Mouse (Mus musculus): ENCODE measurements at regions not wholly inside any gene's neighbourhood (a gene's known extent, or its start where the extent isn't known, plus 50 kb on each side); places are given as distances from the start of the nearest gene placed in this dataset.

- in situ Hi-C loops (cut with MboI, MseI) = no loop called here
Measured at GRCm38 (mm10) chr4:47622851-47623743, 148.6 kb downstream of the Sec61b start.

- in situ Hi-C loops (cut with MboI, MseI) = no loop called here
Measured at GRCm38 (mm10) chr4:47630006-47630405, 155.5 kb downstream of the Sec61b start.

GRCm38 (mm10) chr4:47630427-47630826 is 156.0 kb downstream of the Sec61b start:
- in situ Hi-C loops (cut with MboI, MseI) = no loop called here

DNA sequence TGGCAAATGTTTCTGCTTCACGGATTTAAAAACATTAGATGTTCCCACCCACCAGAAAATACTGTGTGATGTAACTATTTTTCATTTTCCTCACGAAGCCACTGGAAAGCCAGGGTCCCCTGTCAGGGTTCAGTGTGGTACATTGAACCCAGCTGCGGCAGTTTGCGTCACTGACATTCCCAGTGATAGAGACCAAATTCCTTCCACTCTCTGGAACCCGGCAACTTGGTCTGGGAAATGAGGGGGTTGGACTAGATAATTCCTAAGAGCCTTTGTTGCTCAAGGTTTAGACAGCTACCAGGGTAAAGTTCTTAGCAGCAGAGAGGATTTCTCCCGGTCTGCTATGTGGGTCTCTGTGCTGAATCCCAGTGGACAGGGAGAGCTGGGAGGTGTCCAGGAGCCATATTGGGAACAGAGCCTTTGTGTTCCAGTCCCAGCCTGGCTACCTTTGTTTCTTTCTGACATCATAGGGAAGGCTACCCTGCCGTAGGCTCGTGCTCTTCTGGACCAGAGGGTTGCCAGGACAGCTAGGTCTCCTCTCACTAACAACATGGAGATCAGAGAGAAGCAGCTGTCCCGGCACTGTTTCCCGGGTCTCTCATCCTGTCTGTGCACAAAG is 164.5 kb downstream of the Sec61b start:
- in situ Hi-C loops (cut with MboI, MseI) = no loop called here

- in situ Hi-C loops (cut with MboI, MseI) = no loop called here
Measured at GRCm38 (mm10) chr4:47645093-47645492, 170.6 kb downstream of the Sec61b start.

DNA sequence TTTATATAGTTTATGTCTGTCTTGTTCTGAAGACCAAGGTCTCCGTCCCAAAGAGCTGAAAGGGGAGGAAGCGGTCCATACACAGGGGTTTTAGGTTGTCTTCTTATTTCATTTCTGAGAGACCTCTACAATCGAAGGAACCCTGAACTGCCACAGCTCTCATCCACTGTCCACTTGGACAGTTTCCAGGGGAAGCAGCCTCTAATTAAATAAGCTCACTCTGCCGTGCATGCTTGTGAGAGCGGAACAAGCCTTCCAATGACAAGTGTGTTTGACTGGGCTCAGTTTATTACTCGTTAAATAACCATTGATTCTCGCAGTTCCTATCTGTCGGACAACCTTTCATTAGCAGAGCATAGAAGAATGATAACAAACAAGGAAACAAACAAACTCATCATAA is 174.2 kb downstream of the Sec61b start:
- in situ Hi-C loops (cut with MboI, MseI) = no loop called here

GRCm38 (mm10) chr4:47649951-47650350 is 175.5 kb downstream of the Sec61b start:
- in situ Hi-C loops (cut with MboI, MseI) = no loop called here

- in situ Hi-C loops (cut with MboI, MseI) = no loop called here
Measured at GRCm38 (mm10) chr4:47651521-47651920, 177.1 kb downstream of the Sec61b start.

- in situ Hi-C loops (cut with MboI, MseI) = no loop called here
Measured at GRCm38 (mm10) chr4:47653143-47653542, 178.7 kb downstream of the Sec61b start.

DNA sequence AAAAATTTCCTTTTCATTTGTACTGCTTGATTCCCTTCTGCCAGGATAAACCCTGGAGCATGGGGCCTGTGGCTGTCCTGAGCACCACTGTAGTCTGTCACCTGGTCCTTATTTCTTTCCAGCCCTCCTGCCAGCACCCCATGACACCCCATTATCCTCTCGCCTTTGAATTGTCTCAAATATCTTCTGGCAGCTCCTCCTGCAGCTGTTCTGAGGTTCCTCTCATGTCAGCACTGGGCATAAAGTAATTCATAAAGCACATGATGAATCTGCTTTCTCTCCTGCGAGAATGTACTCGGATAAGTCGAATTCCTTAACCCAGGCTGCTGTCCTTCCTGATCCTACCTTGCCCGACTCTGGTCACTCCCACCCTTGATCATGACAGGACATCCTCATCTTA is 195.1 kb downstream of the Sec61b start:
- in situ Hi-C loops (cut with MboI, MseI) = no loop called here

DNA sequence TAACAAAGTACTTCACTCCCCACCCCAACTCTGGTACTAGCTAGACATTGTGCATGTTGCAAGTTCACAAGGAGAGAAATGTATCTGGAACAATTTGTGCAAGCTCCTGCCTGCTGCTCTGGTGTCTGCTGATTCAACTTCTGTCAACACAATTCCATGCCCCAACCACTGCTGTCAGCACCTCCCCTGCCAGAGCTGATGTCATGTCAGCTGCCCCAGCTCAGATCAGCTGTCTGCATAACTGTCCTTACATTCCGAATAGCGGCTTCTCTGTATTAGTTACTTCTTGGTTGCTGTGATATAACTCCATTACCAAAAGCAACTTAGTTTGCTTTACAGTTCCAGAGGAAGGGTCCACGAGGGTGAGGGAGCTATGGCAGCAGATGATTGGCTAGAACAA is 196.0 kb downstream of the Sec61b start:
- in situ Hi-C loops (cut with MboI, MseI) = no loop called here

GRCm38 (mm10) chr4:47671362-47671761 is 196.9 kb downstream of the Sec61b start:
- in situ Hi-C loops (cut with MboI, MseI) = no loop called here

DNA sequence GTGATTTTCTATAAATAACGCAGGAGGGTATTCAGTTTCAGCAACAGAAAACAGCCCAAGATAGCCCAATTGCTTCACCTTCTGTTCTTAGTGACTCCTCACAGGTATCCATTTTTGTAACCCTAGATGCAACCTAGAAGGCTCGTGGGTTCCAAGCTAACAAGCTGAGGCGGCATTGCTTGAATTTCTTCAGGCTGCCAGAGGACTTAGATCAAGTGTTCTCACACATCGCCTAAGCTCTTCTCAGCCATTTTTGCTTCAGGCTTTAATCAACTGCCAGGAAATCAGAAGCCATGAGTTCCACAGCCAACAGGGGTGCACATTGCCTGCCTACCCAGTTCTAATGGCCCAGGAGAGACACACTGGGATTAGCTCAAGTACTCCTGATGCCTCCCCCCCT is 206.7 kb downstream of the Sec61b start:
- in situ Hi-C loops (cut with MboI, MseI) = no loop called here

GRCm38 (mm10) chr4:47691207-47691606 is 216.7 kb downstream of the Sec61b start:
- in situ Hi-C loops (cut with MboI, MseI) = no loop called here

GRCm38 (mm10) chr4:47692654-47693053 is 218.2 kb downstream of the Sec61b start:
- in situ Hi-C loops (cut with MboI, MseI) = no loop called here

- in situ Hi-C loops (cut with MboI, MseI) = no loop called here
Measured at GRCm38 (mm10) chr4:47693221-47693620, 218.8 kb downstream of the Sec61b start.

- in situ Hi-C loops (cut with MboI, MseI) = no loop called here
Measured at GRCm38 (mm10) chr4:47697071-47697470, 222.6 kb downstream of the Sec61b start.

- in situ Hi-C loops (cut with MboI, MseI) = no loop called here
Measured at GRCm38 (mm10) chr4:47698514-47698913, 224.1 kb downstream of the Sec61b start.

DNA sequence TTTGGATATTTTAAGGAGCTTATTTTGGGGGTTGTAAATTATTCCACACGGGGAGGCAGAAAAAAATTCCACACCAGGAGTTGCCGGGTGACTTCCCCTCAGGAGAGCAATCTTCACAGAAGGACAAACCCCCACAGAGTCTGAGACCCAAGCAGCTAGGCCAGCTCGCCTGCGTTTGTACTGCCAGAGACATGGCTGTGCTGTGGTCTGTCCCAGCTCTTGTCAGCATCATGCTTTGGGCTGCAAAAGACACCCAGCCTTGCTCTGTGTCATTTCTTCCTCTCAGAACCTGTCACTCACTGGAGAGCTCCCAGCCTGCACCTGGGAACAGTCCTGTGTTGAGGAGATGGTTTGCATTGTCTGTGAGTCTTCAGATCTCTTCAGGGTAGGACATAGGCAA is 224.5 kb downstream of the Sec61b start:
- in situ Hi-C loops (cut with MboI, MseI) = no loop called here

DNA sequence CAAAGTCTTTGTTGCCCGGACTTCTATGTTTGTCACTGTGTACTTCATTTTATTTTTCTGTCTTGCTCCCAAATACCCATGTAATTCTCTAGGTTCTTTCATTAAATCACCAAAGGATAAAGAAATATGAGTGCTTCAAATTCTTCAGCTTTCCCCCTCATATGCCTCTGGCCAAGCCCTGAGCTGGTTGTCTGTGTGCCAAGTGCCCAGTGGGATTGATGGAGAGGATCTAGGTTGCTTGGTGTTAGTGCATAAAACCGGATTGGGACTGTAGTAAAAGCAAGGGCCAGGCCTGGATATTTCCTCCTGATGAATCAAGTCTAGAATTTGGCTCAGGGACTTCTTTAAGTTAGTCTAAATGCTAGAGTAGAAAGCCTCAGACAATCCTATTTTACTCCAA is 229.0 kb downstream of the Sec61b start:
- in situ Hi-C loops (cut with MboI, MseI) = loop anchor here (25.0 kb wide), 1 partner anchor 834 kb away; the partner anchor contains the start of gene Msantd3

DNA sequence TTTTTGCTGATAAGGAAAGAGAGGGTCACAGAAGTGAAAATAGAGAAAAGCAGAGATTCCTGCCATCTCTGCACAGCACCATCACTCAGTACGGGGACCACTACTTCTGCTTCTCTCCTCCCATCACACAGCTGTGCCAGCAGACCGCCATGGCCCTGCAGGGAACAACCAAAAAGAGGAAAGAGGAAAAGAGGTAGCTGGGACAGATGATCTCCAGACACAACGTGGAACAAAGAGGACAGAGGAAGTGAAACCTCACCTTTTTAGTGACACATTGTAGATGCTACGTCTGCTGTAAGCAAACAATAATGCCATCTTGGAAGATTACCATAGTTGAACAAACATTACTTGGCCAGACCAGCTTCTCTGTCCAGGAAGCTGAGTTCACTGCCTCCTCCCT is 230.1 kb downstream of the Sec61b start:
- in situ Hi-C loops (cut with MboI, MseI) = loop anchor here (25.0 kb wide), 1 partner anchor 833 kb away; the partner anchor contains the start of gene Msantd3

GRCm38 (mm10) chr4:47707966-47708365 is 233.5 kb downstream of the Sec61b start:
- in situ Hi-C loops (cut with MboI, MseI) = loop anchor here (25.0 kb wide), 1 partner anchor 829 kb away; the partner anchor contains the start of gene Msantd3

DNA sequence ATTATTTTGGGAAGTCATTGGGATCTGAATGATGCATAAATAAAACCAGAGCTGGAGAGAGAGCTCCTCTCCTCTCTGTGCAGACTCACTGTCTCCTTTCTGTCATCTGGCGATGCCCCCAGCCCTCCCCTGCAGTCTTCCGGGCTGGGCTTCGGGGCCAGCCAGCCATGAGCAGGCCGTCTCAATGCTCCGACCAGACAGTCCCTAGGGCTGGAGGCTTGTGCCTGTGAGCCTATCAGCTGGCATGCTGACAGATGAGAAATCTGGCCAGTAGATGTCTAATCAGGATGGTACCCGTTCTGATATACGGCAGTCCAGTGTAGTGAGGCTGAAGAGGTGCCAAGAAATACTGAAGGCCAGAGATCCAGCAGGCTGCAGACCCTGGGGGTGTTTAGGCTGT is 238.9 kb downstream of the Sec61b start:
- in situ Hi-C loops (cut with MboI, MseI) = loop anchor here (25.0 kb wide), 1 partner anchor 824 kb away; the partner anchor contains the start of gene Msantd3
